Mouse (Mus musculus): ENCODE measurements around the gene Patj. TPM values are rescaled to one million over a fixed set of nuclear protein-coding genes. Genes with fewer than 3 reads are reported as not detected.

The Patj gene
- polyA plus RNA-seq, 1 experiment from 2014 or later, result 12.3 TPM

GRCm38 (mm10) chr4:98653650-98654049, 258.1 kb downstream of the Patj start:
- Histone ChIP-seq H3K4me3 (ENCODE audit: low read depth, low read length) (no peak overlapping the region), H3K9me3 (ENCODE audit: control insufficient read depth, low read length) (no peaks in the 10 kb centered on the region), H3K27me3 (ENCODE audit: control insufficient read depth, insufficient read depth, low read length) (no peaks in the 10 kb centered on the region), H3K27ac (ENCODE audit: low read depth, low read length) (no peak overlapping the region), H3K9ac (ENCODE audit: low read length) (no peak overlapping the region), H3K36me3 (ENCODE audit: control insufficient read depth, insufficient read depth, low read length) (no peaks in the 10 kb centered on the region), H3K4me2 (ENCODE audit: low read depth, low read length, severe bottlenecking) (no peak overlapping the region), H3K4me1 (replicated peaks; ENCODE audit: control insufficient read depth, insufficient read depth, low read length) (no peaks in the 10 kb centered on the region)
- DNase-seq (ENCODE audit: low spot score), result no peak
- no peak for ATAC-seq (replicated peaks; ENCODE audit: low FRiP score)
- 82% methylated on average over 7 of the region's 7 CpGs for WGBS

GRCm38 (mm10) chr4:98654419-98654821, 258.8 kb downstream of the Patj start:
- Histone ChIP-seq H3K27ac (ENCODE audit: low read depth, low read length) (no peak overlapping the region), H3K4me1 (replicated peaks; ENCODE audit: control insufficient read depth, insufficient read depth, low read length) (no peaks in the 10 kb centered on the region), H3K4me2 (ENCODE audit: low read depth, low read length, severe bottlenecking) (no peak overlapping the region), H3K36me3 (ENCODE audit: control insufficient read depth, insufficient read depth, low read length) (no peaks in the 10 kb centered on the region), H3K4me3 (ENCODE audit: low read depth, low read length) (no peak overlapping the region), H3K9ac (ENCODE audit: low read length) (no peak overlapping the region), H3K9me3 (ENCODE audit: control insufficient read depth, low read length) (no peaks in the 10 kb centered on the region), H3K27me3 (ENCODE audit: control insufficient read depth, insufficient read depth, low read length) (no peaks in the 10 kb centered on the region)
- DNase-seq (ENCODE audit: low spot score), result no peak
- 79% methylated on average over 2 of the region's 2 CpGs for WGBS
- ATAC-seq (replicated peaks; ENCODE audit: low FRiP score), result no peak

GRCm38 (mm10) chr4:98656759-98657158, 261.2 kb downstream of the Patj start:
- ATAC-seq (replicated peaks; ENCODE audit: low FRiP score) (no peak), DNase-seq (ENCODE audit: low spot score) (no peak)
- Histone ChIP-seq H3K9ac (ENCODE audit: low read length) (no peak overlapping the region), H3K9me3 (ENCODE audit: control insufficient read depth, low read length) (no peaks in the 10 kb centered on the region), H3K4me3 (ENCODE audit: low read depth, low read length) (no peak overlapping the region), H3K4me2 (ENCODE audit: low read depth, low read length, severe bottlenecking) (no peak overlapping the region), H3K36me3 (ENCODE audit: control insufficient read depth, insufficient read depth, low read length) (no peaks in the 10 kb centered on the region), H3K4me1 (replicated peaks; ENCODE audit: control insufficient read depth, insufficient read depth, low read length) (no peaks in the 10 kb centered on the region), H3K27ac (ENCODE audit: low read depth, low read length) (no peak overlapping the region), H3K27me3 (ENCODE audit: control insufficient read depth, insufficient read depth, low read length) (no peaks in the 10 kb centered on the region)
- 91% methylated on average over 1 of the region's 1 CpGs for WGBS

- Histone ChIP-seq H3K36me3 (ENCODE audit: control insufficient read depth, insufficient read depth, low read length) (no peaks in the 10 kb centered on the region), H3K27me3 (ENCODE audit: control insufficient read depth, insufficient read depth, low read length) (no peaks in the 10 kb centered on the region), H3K9ac (ENCODE audit: low read length) (no peak overlapping the region), H3K4me1 (replicated peaks; ENCODE audit: control insufficient read depth, insufficient read depth, low read length) (no peaks in the 10 kb centered on the region), H3K4me3 (ENCODE audit: low read depth, low read length) (no peak overlapping the region), H3K27ac (ENCODE audit: low read depth, low read length) (no peak overlapping the region), H3K9me3 (ENCODE audit: control insufficient read depth, low read length) (peaks cover 4% of the 10 kb centered on the region; the same call in 1 of the 2 replicates), H3K4me2 (ENCODE audit: low read depth, low read length, severe bottlenecking) (no peak overlapping the region)
- 82% methylated on average over 2 of the region's 2 CpGs for WGBS
- ATAC-seq (replicated peaks; ENCODE audit: low FRiP score) (no peak), DNase-seq (ENCODE audit: low spot score) (no peak)
Measured at GRCm38 (mm10) chr4:98659032-98659431, 263.4 kb downstream of the Patj start.

- no peak overlapping the region for H3K27ac ChIP-seq (ENCODE audit: low read depth, low read length)
- no peak overlapping the region for H3K9ac ChIP-seq (ENCODE audit: low read length)
- no peak overlapping the region for H3K4me3 ChIP-seq (ENCODE audit: low read depth, low read length)
- no peaks in the 10 kb centered on the region for H3K36me3 ChIP-seq (ENCODE audit: control insufficient read depth, insufficient read depth, low read length)
- ATAC-seq (replicated peaks; ENCODE audit: low FRiP score) (no peak), DNase-seq (ENCODE audit: low spot score) (no peak)
- 91% methylated on average over 2 of the region's 2 CpGs for WGBS
- no peaks in the 10 kb centered on the region for H3K4me1 ChIP-seq (replicated peaks; ENCODE audit: control insufficient read depth, insufficient read depth, low read length)
- no peak overlapping the region for H3K4me2 ChIP-seq (ENCODE audit: low read depth, low read length, severe bottlenecking)
- H3K27me3 ChIP-seq (ENCODE audit: control insufficient read depth, insufficient read depth, low read length), result no peaks in the 10 kb centered on the region
- H3K9me3 ChIP-seq (ENCODE audit: control insufficient read depth, low read length), result peaks cover 4% of the 10 kb centered on the region; the same call in 1 of the 2 replicates
Measured at GRCm38 (mm10) chr4:98660534-98660933, 264.9 kb downstream of the Patj start.

- DNase-seq (ENCODE audit: low spot score), result no peak
- WGBS, result 90% methylated on average over 7 of the region's 7 CpGs
- Histone ChIP-seq H3K36me3 (ENCODE audit: control insufficient read depth, insufficient read depth, low read length) (no peaks in the 10 kb centered on the region), H3K4me2 (ENCODE audit: low read depth, low read length, severe bottlenecking) (no peak overlapping the region), H3K27ac (ENCODE audit: low read depth, low read length) (no peak overlapping the region), H3K4me1 (replicated peaks; ENCODE audit: control insufficient read depth, insufficient read depth, low read length) (no peaks in the 10 kb centered on the region), H3K4me3 (ENCODE audit: low read depth, low read length) (no peak overlapping the region), H3K9me3 (ENCODE audit: control insufficient read depth, low read length) (peaks cover 4% of the 10 kb centered on the region; the same call in 1 of the 2 replicates), H3K27me3 (ENCODE audit: control insufficient read depth, insufficient read depth, low read length) (no peaks in the 10 kb centered on the region), H3K9ac (ENCODE audit: low read length) (no peak overlapping the region)
- ATAC-seq (replicated peaks; ENCODE audit: low FRiP score), result no peak
Measured at GRCm38 (mm10) chr4:98665884-98666283, 270.3 kb downstream of the Patj start.

- Histone ChIP-seq H3K4me1 (replicated peaks; ENCODE audit: control insufficient read depth, insufficient read depth, low read length) (no peaks in the 10 kb centered on the region), H3K36me3 (ENCODE audit: control insufficient read depth, insufficient read depth, low read length) (no peaks in the 10 kb centered on the region), H3K27ac (ENCODE audit: low read depth, low read length) (no peak overlapping the region), H3K4me3 (ENCODE audit: low read depth, low read length) (no peak overlapping the region), H3K27me3 (ENCODE audit: control insufficient read depth, insufficient read depth, low read length) (no peaks in the 10 kb centered on the region), H3K9me3 (ENCODE audit: control insufficient read depth, low read length) (peaks cover 4% of the 10 kb centered on the region; the same call in 1 of the 2 replicates), H3K4me2 (ENCODE audit: low read depth, low read length, severe bottlenecking) (no peak overlapping the region), H3K9ac (ENCODE audit: low read length) (no peak overlapping the region)
- ATAC-seq (replicated peaks; ENCODE audit: low FRiP score), result no peak
- DNase-seq (ENCODE audit: low spot score), result no peak
- WGBS, result 92% methylated on average over 1 of the region's 1 CpGs
Measured at GRCm38 (mm10) chr4:98666451-98666850, 270.9 kb downstream of the Patj start.

GRCm38 (mm10) chr4:98667009-98667408, 271.4 kb downstream of the Patj start:
- 82% methylated on average over 3 of the region's 3 CpGs for WGBS
- Histone ChIP-seq H3K27me3 (ENCODE audit: control insufficient read depth, insufficient read depth, low read length) (no peaks in the 10 kb centered on the region), H3K9ac (ENCODE audit: low read length) (no peak overlapping the region), H3K4me1 (replicated peaks; ENCODE audit: control insufficient read depth, insufficient read depth, low read length) (no peaks in the 10 kb centered on the region), H3K4me3 (ENCODE audit: low read depth, low read length) (no peak overlapping the region), H3K4me2 (ENCODE audit: low read depth, low read length, severe bottlenecking) (no peak overlapping the region), H3K36me3 (ENCODE audit: control insufficient read depth, insufficient read depth, low read length) (no peaks in the 10 kb centered on the region), H3K9me3 (ENCODE audit: control insufficient read depth, low read length) (peaks cover 4% of the 10 kb centered on the region; the same call in 1 of the 2 replicates), H3K27ac (ENCODE audit: low read depth, low read length) (no peak overlapping the region)
- DNase-seq (ENCODE audit: low spot score), result no peak
- no peak for ATAC-seq (replicated peaks; ENCODE audit: low FRiP score)

GRCm38 (mm10) chr4:98677506-98677905, 281.9 kb downstream of the Patj start:
- Histone ChIP-seq H3K9ac (ENCODE audit: low read length) (no peak overlapping the region), H3K27me3 (ENCODE audit: control insufficient read depth, insufficient read depth, low read length) (no peaks in the 10 kb centered on the region), H3K4me3 (ENCODE audit: low read depth, low read length) (no peak overlapping the region), H3K36me3 (ENCODE audit: control insufficient read depth, insufficient read depth, low read length) (no peaks in the 10 kb centered on the region), H3K9me3 (ENCODE audit: control insufficient read depth, low read length) (no peaks in the 10 kb centered on the region), H3K4me2 (ENCODE audit: low read depth, low read length, severe bottlenecking) (no peak overlapping the region), H3K27ac (ENCODE audit: low read depth, low read length) (no peak overlapping the region), H3K4me1 (replicated peaks; ENCODE audit: control insufficient read depth, insufficient read depth, low read length) (no peaks in the 10 kb centered on the region)
- no peak for ATAC-seq (replicated peaks; ENCODE audit: low FRiP score)
- DNase-seq (ENCODE audit: low spot score), result no peak
- WGBS, result 75% methylated on average over 9 of the region's 9 CpGs
